Mouse (Mus musculus) heart, embryonic 11.5 days (tissue): ENCODE measurements around the gene Ache. TPM values are rescaled to one million over a fixed set of nuclear protein-coding genes. Genes with fewer than 3 reads are reported as not detected.
A peak's percentile ranks its signal among the peaks of the same experiment; 100 is the strongest.

Experiments used
- ATAC-seq: fragments of 200-750 bp; cut with Nextera tagmentation; replicated peaks from 2 replicates; pipeline ENCODE4 v1.8.0; 2017; ENCODE audit warnings: moderate library complexity; ENCODE audit not compliant: insufficient number of reproducible peaks, low FRiP score, low TSS enrichment
- H3K27ac ChIP-seq: fragments of 300-500 bp; sonication (generic); 2 replicates; pipeline ENCODE4 v1.5.1; 2014; ENCODE audit warnings: mild to moderate bottlenecking, low read depth, low read length
- H3K27me3 ChIP-seq: fragments of 300-500 bp; sonication (generic); 2 replicates; pipeline ENCODE4 v1.6.1; 2014; ENCODE audit warnings: mild to moderate bottlenecking, low read length, mixed read lengths; ENCODE audit not compliant: control insufficient read depth, insufficient read depth
- H3K36me3 ChIP-seq: fragments of 300-500 bp; sonication (generic); 2 replicates; pipeline ENCODE4 v1.6.1; 2014; ENCODE audit warnings: mild to moderate bottlenecking, low read length, moderate library complexity, mixed read lengths; ENCODE audit not compliant: control insufficient read depth, insufficient read depth
- H3K4me1 ChIP-seq: fragments of 300-500 bp; sonication (generic); 2 replicates; pipeline ENCODE4 v1.6.1; 2014; ENCODE audit warnings: low read length; ENCODE audit not compliant: control insufficient read depth, insufficient read depth
- H3K4me2 ChIP-seq: fragments of 300-500 bp; sonication (generic); 2 replicates; pipeline ENCODE4 v1.6.1; 2014; ENCODE audit warnings: mild to moderate bottlenecking, moderate library complexity
- H3K4me3 ChIP-seq: fragments of 300-500 bp; sonication (generic); 2 replicates; pipeline ENCODE4 v1.5.1; 2014; ENCODE audit warnings: low read depth, low read length
- H3K9ac ChIP-seq: fragments of 300-500 bp; sonication (generic); 2 replicates; pipeline ENCODE4 v1.6.1; 2014; ENCODE audit warnings: mild to moderate bottlenecking, low read depth, low read length, moderate library complexity
- H3K9me3 ChIP-seq: fragments of 300-500 bp; sonication (generic); replicated peaks from 2 replicates; pipeline ENCODE4 v1.6.1; 2016; ENCODE audit warnings: low read length; ENCODE audit not compliant: control insufficient read depth
- WGBS: fragments of 180-500 bp; shearing (Covaris S2); extraction: QIAGEN DNeasy Blood & Tissue Kit; methylation state at CpG from one replicate; pipeline ENCODE4 v1.1.7; 2014; ENCODE audit not compliant: insufficient replicate concordance; 5-methylcytosine and 5-hydroxymethylcytosine counted together
- polyA plus RNA-seq: library from polyadenylated mRNA; unstranded; fragments of >200 nt; fragmentation: Nextera tagmentation; extraction: Ambion mirVana; gene quantifications from 2 replicates; pipeline ENCODE4 v1.2.1, GENCODE M21; 2014

Ache gene
- polyA plus RNA-seq, 1 experiment from 2014 or later: 20.3 TPM

DNA sequence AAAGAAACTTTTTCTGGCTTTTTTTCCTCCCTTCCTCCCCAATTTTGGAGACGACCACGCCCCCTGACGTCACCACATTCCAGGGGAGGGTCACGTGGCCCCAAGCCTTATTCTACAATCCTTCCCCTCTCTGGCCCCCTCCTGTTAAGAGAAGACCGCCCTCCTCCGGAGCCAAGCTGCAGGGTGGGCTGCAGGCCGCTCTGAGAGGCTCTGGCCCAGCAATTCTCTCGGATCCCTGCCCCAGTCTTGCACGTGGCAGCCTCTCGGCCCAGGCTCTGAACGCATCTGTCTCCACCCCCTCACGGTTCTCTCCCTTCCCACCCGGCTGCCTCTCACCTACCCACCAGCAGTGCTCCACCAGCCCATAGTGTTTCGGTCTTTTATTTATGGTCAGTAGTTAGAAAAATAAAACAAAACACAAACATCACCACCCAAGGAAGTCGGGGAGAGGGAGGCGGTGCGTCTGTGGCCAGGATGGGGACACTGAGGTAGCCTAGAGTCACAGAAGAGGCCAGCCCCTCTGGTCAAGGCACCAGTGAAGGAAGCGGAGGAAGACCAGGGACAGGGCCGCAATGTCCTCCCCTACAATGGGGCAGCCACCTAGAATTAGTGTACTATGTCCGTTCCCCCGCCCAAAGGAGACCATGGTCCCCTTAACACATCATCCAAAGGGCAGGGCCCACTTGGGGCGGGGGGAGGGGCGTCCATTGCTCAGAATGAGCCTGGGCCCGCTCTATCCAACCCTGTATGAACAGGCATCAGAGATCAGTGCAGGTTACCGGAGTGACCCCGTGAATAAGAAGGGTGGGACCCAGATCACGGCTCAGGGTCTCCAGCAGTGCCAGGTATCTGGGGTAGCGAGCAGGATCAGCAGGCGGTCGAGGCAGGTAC lies 27.1 kb downstream of the Ache start, which contains the start of gene Trip6:
Trip6 (minus strand) TSS at position 212 of the 891 bp plus-strand sequence.
- H3K9me3 ChIP-seq: no peaks in the 10 kb centered on the region
- peaks cover 28% of the 10 kb centered on the region for H3K4me1 ChIP-seq
- H3K27ac ChIP-seq: peak within 1 kb of the TSS; percentile 90
- peak within 1 kb of the TSS; percentile 93 for H3K9ac ChIP-seq
- peaks cover 13% of the 10 kb centered on the region for H3K36me3 ChIP-seq
- WGBS: 17% methylated on average over 30 of the region's 30 CpGs
- H3K4me2 ChIP-seq: peak within 1 kb of the TSS; percentile 96
- peak; percentile 79 for ATAC-seq
- H3K27me3 ChIP-seq: no peaks in the 10 kb centered on the region
- peak within 1 kb of the TSS; percentile 65 for H3K4me3 ChIP-seq

DNA sequence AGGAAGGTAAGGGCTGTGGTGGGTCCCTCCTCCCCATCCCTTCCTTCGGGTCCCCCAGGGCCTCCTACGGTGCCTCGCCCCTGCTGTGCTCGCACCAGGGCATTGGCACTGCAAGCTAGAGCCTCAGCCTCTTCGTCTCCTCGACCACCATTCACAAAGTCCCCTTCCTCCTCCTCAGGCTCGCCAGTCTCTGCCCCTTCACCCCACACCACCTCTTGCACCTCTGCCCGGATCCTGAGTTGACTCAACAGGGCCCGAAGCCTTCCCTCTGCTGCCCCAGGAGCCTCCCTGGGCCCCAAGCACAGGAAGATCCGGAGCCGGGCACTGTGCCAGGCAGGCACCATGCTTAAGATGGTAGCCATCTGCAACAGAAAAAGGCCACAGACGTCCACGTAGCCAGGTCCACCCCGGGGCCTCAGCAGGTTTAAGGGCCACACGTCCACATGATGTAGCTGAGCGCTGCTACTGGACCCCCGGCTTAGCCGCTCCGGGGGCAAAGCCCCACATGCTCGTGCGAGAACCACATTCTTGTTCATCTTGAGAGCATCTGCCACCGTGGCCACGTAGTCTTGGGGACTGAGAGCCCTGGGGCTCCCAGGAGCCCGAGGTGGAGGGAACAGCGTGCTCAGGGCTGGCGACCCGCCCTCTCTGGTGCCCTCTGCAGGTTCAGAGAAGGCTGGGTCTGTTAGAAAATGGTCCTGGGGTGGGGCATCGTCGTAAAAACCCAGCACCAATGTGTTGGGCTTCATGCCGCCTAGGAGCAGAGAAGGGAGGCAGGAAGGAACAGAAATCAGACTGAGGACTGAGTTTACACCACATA lies 28.0 kb downstream of the Ache start:
- Histone ChIP-seq H3K4me2 (peak overlapping the region; percentile 96), H3K9ac (peak overlapping the region; percentile 93), H3K4me1 (peaks cover 28% of the 10 kb centered on the region), H3K36me3 (peaks cover 7% of the 10 kb centered on the region; the same call in 1 of the 2 replicates), H3K27ac (no peak overlapping the region), H3K4me3 (no peak overlapping the region), H3K9me3 (no peaks in the 10 kb centered on the region), H3K27me3 (no peaks in the 10 kb centered on the region)
- ATAC-seq: no peak; the same call in none of the 2 replicates
- WGBS: 39% methylated on average over 29 of the region's 30 CpGs

GRCm38 (mm10) chr5:137317361-137317760 lies 30.0 kb downstream of the Ache start:
- no peaks in the 10 kb centered on the region for H3K9me3 ChIP-seq
- WGBS: 46% methylated on average over 8 of the region's 8 CpGs
- H3K27ac ChIP-seq: no peak overlapping the region
- H3K4me3 ChIP-seq: no peak overlapping the region
- no peak overlapping the region for H3K9ac ChIP-seq
- no peaks in the 10 kb centered on the region for H3K27me3 ChIP-seq
- H3K36me3 ChIP-seq: peaks cover 7% of the 10 kb centered on the region
- peaks cover 24% of the 10 kb centered on the region for H3K4me1 ChIP-seq
- no peak for ATAC-seq
- no peak overlapping the region for H3K4me2 ChIP-seq

GRCm38 (mm10) chr5:137318570-137318969 lies 31.3 kb downstream of the Ache start:
- Histone ChIP-seq H3K4me3 (no peak overlapping the region), H3K9me3 (no peaks in the 10 kb centered on the region), H3K27me3 (no peaks in the 10 kb centered on the region), H3K27ac (no peak overlapping the region), H3K4me1 (peaks cover 15% of the 10 kb centered on the region), H3K9ac (no peak overlapping the region), H3K36me3 (peaks cover 10% of the 10 kb centered on the region), H3K4me2 (no peak overlapping the region)
- 82% methylated on average over 1 of the region's 1 CpGs for whole genome bisulfite sequencing
- no peak for ATAC-seq

DNA sequence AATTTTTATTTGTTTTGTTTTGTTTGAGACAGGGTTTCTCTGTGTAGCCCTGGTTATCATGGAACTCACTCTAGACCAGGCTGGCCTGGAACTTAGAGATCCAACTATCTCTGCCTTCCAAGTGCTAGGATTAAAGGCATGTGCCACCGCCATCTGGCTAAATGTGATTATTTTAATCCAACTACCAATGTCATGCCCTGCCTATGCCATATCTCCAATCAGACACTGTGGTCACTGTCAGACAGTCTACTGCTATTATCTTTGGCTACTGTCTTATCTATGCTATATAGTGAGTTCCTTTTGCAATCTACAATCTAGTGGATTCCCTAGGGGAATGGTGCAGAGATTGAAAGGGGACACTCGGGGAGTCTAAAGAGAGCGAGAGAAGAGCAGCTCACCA lies 33.7 kb downstream of the Ache start:
- Histone ChIP-seq H3K27ac (no peak overlapping the region), H3K27me3 (no peaks in the 10 kb centered on the region), H3K4me2 (no peak overlapping the region), H3K9ac (no peak overlapping the region), H3K4me3 (no peak overlapping the region), H3K4me1 (no peaks in the 10 kb centered on the region), H3K36me3 (peaks cover 12% of the 10 kb centered on the region), H3K9me3 (no peaks in the 10 kb centered on the region)
- WGBS: 78% methylated on average over 3 of the region's 3 CpGs
- no peak for ATAC-seq

DNA sequence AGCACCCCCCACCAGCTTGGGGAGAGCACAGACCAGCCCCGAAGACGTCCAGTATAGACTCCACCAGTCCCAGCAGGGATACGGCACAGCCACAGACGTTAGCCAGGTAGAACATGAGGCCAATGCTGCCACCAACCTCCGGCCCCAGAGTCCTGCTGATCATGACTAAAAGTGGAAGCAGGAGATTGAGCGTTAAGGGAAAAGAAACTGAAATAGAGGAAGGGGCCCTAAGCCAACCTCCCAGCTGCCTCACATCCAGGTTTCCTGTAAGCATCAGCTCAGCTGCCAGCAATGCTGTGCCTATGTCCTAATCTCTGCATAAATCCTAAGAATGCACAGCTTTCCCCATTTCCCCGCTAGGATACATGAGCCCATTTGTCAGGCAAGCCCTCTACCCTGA lies 43.6 kb downstream of the Ache start:
- no peak for ATAC-seq
- WGBS: 85% methylated on average over 7 of the region's 7 CpGs
- Histone ChIP-seq H3K4me1 (peaks cover 5% of the 10 kb centered on the region; the same call in 1 of the 2 replicates), H3K4me3 (no peak overlapping the region), H3K9ac (no peak overlapping the region), H3K9me3 (no peaks in the 10 kb centered on the region), H3K36me3 (0 out of 2 replicates have a peak, but pooled peaks cover 2% of the 10 kb centered on the region), H3K27ac (no peak overlapping the region), H3K27me3 (no peaks in the 10 kb centered on the region), H3K4me2 (no peak overlapping the region)

DNA sequence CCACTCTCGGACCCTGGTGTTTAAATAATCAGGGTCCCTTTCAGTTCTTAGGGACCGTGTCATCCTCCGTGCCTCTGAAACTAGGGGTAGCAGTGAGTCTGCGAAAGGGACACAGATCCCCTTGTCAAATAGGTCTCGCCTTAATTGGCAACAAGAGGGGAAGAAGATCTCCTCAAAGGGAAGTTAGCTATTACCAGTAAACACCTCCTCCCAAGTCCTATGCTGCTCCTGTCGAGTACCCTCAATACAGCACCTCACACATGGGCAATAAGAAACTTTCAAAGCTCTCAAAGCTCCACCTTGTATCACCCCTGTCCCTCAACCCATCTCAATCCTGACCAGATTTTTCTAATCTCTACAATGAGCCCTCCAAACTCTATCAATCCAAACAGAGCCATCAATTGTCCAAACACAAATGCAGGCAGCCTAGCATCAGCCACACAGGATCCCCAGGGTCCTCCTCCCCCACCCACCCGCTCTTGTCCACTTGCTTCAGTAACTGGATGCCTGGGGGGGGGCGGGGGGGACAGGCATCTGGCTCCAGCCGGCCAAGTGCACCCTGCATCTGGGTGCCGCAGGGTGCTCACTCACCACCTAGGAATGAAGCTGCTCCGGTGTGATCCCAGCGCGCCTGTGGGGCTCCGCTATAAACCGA lies 45.7 kb downstream of the Ache start:
- Histone ChIP-seq H3K4me2 (peak overlapping the region; percentile 98), H3K9ac (peak overlapping the region; percentile 72), H3K4me3 (peak overlapping the region; percentile 73), H3K36me3 (no peaks in the 10 kb centered on the region), H3K27ac (no peak overlapping the region), H3K27me3 (no peaks in the 10 kb centered on the region), H3K9me3 (no peaks in the 10 kb centered on the region), H3K4me1 (peaks cover 9% of the 10 kb centered on the region; the same call in 1 of the 2 replicates)
- 20% methylated on average over 15 of the region's 15 CpGs for WGBS
- ATAC-seq: no peak

GRCm38 (mm10) chr5:137333512-137334174 lies 46.3 kb downstream of the Ache start, which contains the start of gene Slc12a9:
Gene Slc12a9 (minus strand): TSS chr5:137333597.
- peak; percentile 89 for ATAC-seq
- Histone ChIP-seq H3K27me3 (no peaks in the 10 kb centered on the region), H3K9me3 (no peaks in the 10 kb centered on the region), H3K27ac (no peak within 1 kb of the TSS), H3K4me1 (peaks cover 11% of the 10 kb centered on the region; the same call in 1 of the 2 replicates), H3K4me3 (peak within 1 kb of the TSS; percentile 73), H3K4me2 (peak within 1 kb of the TSS; percentile 98), H3K36me3 (no peaks in the 10 kb centered on the region), H3K9ac (peak within 1 kb of the TSS; percentile 72)
- under 1% methylated on average over 44 of the region's 44 CpGs for WGBS
